Mouse (Mus musculus): ENCODE measurements around the gene Ndufs7. TPM values are rescaled to one million over a fixed set of nuclear protein-coding genes. Genes with fewer than 3 reads are reported as not detected.
A peak's percentile ranks its signal among the peaks of the same experiment; 100 is the strongest.

Gene Ndufs7
- polyA plus RNA-seq, 1 experiment from 2014 or later, result 294 TPM

- no peak overlapping the region for H3K27ac ChIP-seq
- peaks cover 98% of the 10 kb centered on the region for H3K27me3 ChIP-seq
- H3K36me3 ChIP-seq, result no peaks in the 10 kb centered on the region
- peak overlapping the region; percentile 43 for H3K4me2 ChIP-seq
- H3K9me3 ChIP-seq (replicated peaks), result no peaks in the 10 kb centered on the region
- H3K4me3 ChIP-seq (replicated peaks), result peak overlapping the region; percentile 8
- peaks cover 19% of the 10 kb centered on the region for H3K4me1 ChIP-seq (replicated peaks)
- WGBS (ENCODE audit: insufficient replicate concordance), result 3% methylated on average over 25 of the region's 25 CpGs
- ATAC-seq (ENCODE audit: low read depth) (peak; percentile 63), DNase-seq (peak; percentile 67)
- no peak overlapping the region for H3K9ac ChIP-seq
Measured at GRCm38 (mm10) chr10:80304862-80305261, 55.9 kb downstream of the Ndufs7 start.

Small RNA genes within 50 kb of the gene (microRNA-seq; reads per million reads assigned to microRNA genes)
- 2.9 reads per million, percentile 3 among the genes with 10 or more reads in this experiment for gene Mir6911

Other genes with a start within 250 kb of the Ndufs7 start
- 14.3 and 14.9 TPM in 2 replicates for gene Arhgap45, start 232.5 kb upstream of the Ndufs7 start, polyA plus RNA-seq (2015; fragmentation: Nextera tagmentation; extraction: Ambion mirVana)
- gene Polr2e, start 209.3 kb upstream of the Ndufs7 start, polyA plus RNA-seq (2015; fragmentation: Nextera tagmentation; extraction: Ambion mirVana), result 120 and 122 TPM in 2 replicates
- gene Gpx4, start 202.0 kb upstream of the Ndufs7 start, polyA plus RNA-seq (2015; fragmentation: Nextera tagmentation; extraction: Ambion mirVana), result 677 TPM in 2 replicates
- 9.2 and 9.9 TPM in 2 replicates for gene Sbno2, start 143.6 kb upstream of the Ndufs7 start, polyA plus RNA-seq (2015; fragmentation: Nextera tagmentation; extraction: Ambion mirVana)
- gene Stk11, start 133.3 kb upstream of the Ndufs7 start, polyA plus RNA-seq (2015; fragmentation: Nextera tagmentation; extraction: Ambion mirVana), result 16.2 and 18.3 TPM in 2 replicates
- gene Atp5d, start 110.5 kb upstream of the Ndufs7 start, polyA plus RNA-seq (2015; fragmentation: Nextera tagmentation; extraction: Ambion mirVana), result 358 and 362 TPM in 2 replicates
- gene Cbarp, start 108.3 kb upstream of the Ndufs7 start, polyA plus RNA-seq (2015; fragmentation: Nextera tagmentation; extraction: Ambion mirVana), result 0.54 and 0.69 TPM in 2 replicates
- 3.0 and 3.3 TPM in 2 replicates for gene Midn, start 100.8 kb upstream of the Ndufs7 start, polyA plus RNA-seq (2015; fragmentation: Nextera tagmentation; extraction: Ambion mirVana)
- 19.5 and 21.9 TPM in 2 replicates for gene Cirbp, start 83.1 kb upstream of the Ndufs7 start, polyA plus RNA-seq (2015; fragmentation: Nextera tagmentation; extraction: Ambion mirVana)
- gene 1600002K03Rik, start 76.2 kb upstream of the Ndufs7 start, polyA plus RNA-seq (2015; fragmentation: Nextera tagmentation; extraction: Ambion mirVana), result 14.8 and 15.1 TPM in 2 replicates
- 0.98 and 1.1 TPM in 2 replicates for gene Efna2, start 69.6 kb upstream of the Ndufs7 start, polyA plus RNA-seq (2015; fragmentation: Nextera tagmentation; extraction: Ambion mirVana)
- 26.1 and 26.5 TPM in 2 replicates for gene Mum1, start 22.7 kb upstream of the Ndufs7 start, polyA plus RNA-seq (2015; fragmentation: Nextera tagmentation; extraction: Ambion mirVana)
- 53.5 and 57.2 TPM in 2 replicates for gene Gamt, start 11.9 kb downstream of the Ndufs7 start, polyA plus RNA-seq (2015; fragmentation: Nextera tagmentation; extraction: Ambion mirVana)
- 33.5 and 34.7 TPM in 2 replicates for gene Dazap1, start 12.4 kb downstream of the Ndufs7 start, polyA plus RNA-seq (2015; fragmentation: Nextera tagmentation; extraction: Ambion mirVana)
- gene Rps15, start 43.3 kb downstream of the Ndufs7 start, polyA plus RNA-seq (2015; fragmentation: Nextera tagmentation; extraction: Ambion mirVana), result 792 and 836 TPM in 2 replicates
- 0.13 and 0.24 TPM in 2 replicates for gene Apc2, start 46.9 kb downstream of the Ndufs7 start, polyA plus RNA-seq (2015; fragmentation: Nextera tagmentation; extraction: Ambion mirVana)
- gene 2310011J03Rik, start 71.4 kb downstream of the Ndufs7 start, polyA plus RNA-seq (2015; fragmentation: Nextera tagmentation; extraction: Ambion mirVana), result 42.3 and 43.7 TPM in 2 replicates
- 5.3 TPM in 2 replicates for gene Pcsk4, start 80.4 kb downstream of the Ndufs7 start, polyA plus RNA-seq (2015; fragmentation: Nextera tagmentation; extraction: Ambion mirVana)
- 50.9 and 65.0 TPM in 2 replicates for gene Reep6, start 80.8 kb downstream of the Ndufs7 start, polyA plus RNA-seq (2015; fragmentation: Nextera tagmentation; extraction: Ambion mirVana)
- gene Adamtsl5, start 99.3 kb downstream of the Ndufs7 start, polyA plus RNA-seq (2015; fragmentation: Nextera tagmentation; extraction: Ambion mirVana), result 1.8 and 2.5 TPM in 2 replicates
- gene Plk5, start 107.3 kb downstream of the Ndufs7 start, polyA plus RNA-seq (2015; fragmentation: Nextera tagmentation; extraction: Ambion mirVana), result 0.12 TPM in 1 of 2 replicates, not detected in the other
- 1.0 and 1.1 TPM in 2 replicates for gene Mex3d, start 138.5 kb downstream of the Ndufs7 start, polyA plus RNA-seq (2015; fragmentation: Nextera tagmentation; extraction: Ambion mirVana)
- 81.2 and 87.4 TPM in 2 replicates for gene Mbd3, start 150.4 kb downstream of the Ndufs7 start, polyA plus RNA-seq (2015; fragmentation: Nextera tagmentation; extraction: Ambion mirVana)
- gene Uqcr11, start 157.7 kb downstream of the Ndufs7 start, polyA plus RNA-seq (2015; fragmentation: Nextera tagmentation; extraction: Ambion mirVana), result 474 and 603 TPM in 2 replicates
- gene Tcf3, start 184.5 kb downstream of the Ndufs7 start, polyA plus RNA-seq (2015; fragmentation: Nextera tagmentation; extraction: Ambion mirVana), result 55.2 and 56.2 TPM in 2 replicates
- gene Onecut3, start 245.7 kb downstream of the Ndufs7 start, polyA plus RNA-seq (2015; fragmentation: Nextera tagmentation; extraction: Ambion mirVana), result 0.02 TPM in 1 of 2 replicates, not detected in the other

Measured in liver, embryonic 13.5 days (tissue).